Mouse (Mus musculus) erythroblast, embryonic 14.5 days (primary cell): ENCODE results near the gene Arhgap4. TPM values are rescaled to one million over a fixed set of nuclear protein-coding genes. Genes with fewer than 3 reads are reported as not detected.

Experiments
- H3K27me3 ChIP-seq: 2 replicates; pipeline ENCODE4 v1.6.1; 2012; ENCODE audit warnings: inconsistent platforms; ENCODE audit not compliant: control insufficient read depth
- H3K36me3 ChIP-seq: 2 replicates; pipeline ENCODE4 v1.6.1; 2012; ENCODE audit warnings: mild to moderate bottlenecking, inconsistent platforms; ENCODE audit not compliant: control insufficient read depth
- H3K4me1 ChIP-seq: 2 replicates; pipeline ENCODE4 v1.6.1; 2012; ENCODE audit warnings: inconsistent platforms; ENCODE audit not compliant: control insufficient read depth
- H3K4me3 ChIP-seq: replicated peaks from 2 replicates; pipeline ENCODE3; 2012; ENCODE audit warnings: moderate library complexity, mild to moderate bottlenecking, inconsistent platforms
- H3K9me3 ChIP-seq: 2 replicates; pipeline ENCODE4 v1.6.1; 2012; ENCODE audit warnings: low read length, inconsistent platforms, mixed read lengths; ENCODE audit not compliant: control insufficient read depth
- GATA1 ChIP-seq: IDR thresholded peaks from 2 replicates; pipeline ENCODE4 v1.6.1; 2012; ENCODE audit warnings: low read length, inconsistent platforms, mixed read lengths
- TAL1 ChIP-seq: IDR thresholded peaks from 3 replicates; pipeline ENCODE4 v1.6.1; 2012; ENCODE audit warnings: low read length, inconsistent platforms, mixed read lengths
- polyA plus RNA-seq: library from polyadenylated mRNA; stranded (reverse); fragments of >175 nt; gene quantifications from 2 replicates; pipeline ENCODE4 v1.2.3, GENCODE M21; 2012

The Arhgap4 gene
- polyA plus RNA-seq, result 0.27 and 0.38 TPM in 2 replicates

- peaks cover 8% of the 10 kb centered on the region; the same call in 1 of the 2 replicates for H3K9me3 ChIP-seq
- peaks cover 29% of the 10 kb centered on the region for H3K4me1 ChIP-seq
- peaks cover 32% of the 10 kb centered on the region for H3K36me3 ChIP-seq
- H3K4me3 ChIP-seq, result peak within 1 kb of the TSS; percentile 83
- TF ChIP-seq GATA1, result no peak
- TF ChIP-seq TAL1, result no peak
- H3K27me3 ChIP-seq, result peaks cover 4% of the 10 kb centered on the region; the same call in 1 of the 2 replicates
Observed at GRCm38 (mm10) chrX:73921823-73922549, at the start of gene Arhgap4, which contains the start of gene Naa10. TSS of gene Arhgap4 (minus strand) at chrX:73921870. TSS of gene Naa10 (minus strand) at chrX:73921944.

- H3K27me3 ChIP-seq, result peaks cover 11% of the 10 kb centered on the region
- H3K9me3 ChIP-seq, result peaks cover 17% of the 10 kb centered on the region
- TF ChIP-seq TAL1 (peak; percentile 41; the same call in 2 of the 3 replicates), GATA1 (0 out of 2 replicates have a peak, but pooled peaks have one; percentile 41)
- H3K4me3 ChIP-seq, result peak overlapping the region; percentile 35
- no peaks in the 10 kb centered on the region for H3K36me3 ChIP-seq
- peaks cover 55% of the 10 kb centered on the region for H3K4me1 ChIP-seq
Observed at GRCm38 (mm10) chrX:73970781-73971180, 49.1 kb upstream of the Arhgap4 start.

GRCm38 (mm10) chrX:73969729-73970128 is 48.1 kb upstream of the Arhgap4 start:
- peaks cover 13% of the 10 kb centered on the region for H3K27me3 ChIP-seq
- H3K36me3 ChIP-seq, result peaks cover under 1% of the 10 kb centered on the region
- H3K9me3 ChIP-seq, result peaks cover 19% of the 10 kb centered on the region
- H3K4me3 ChIP-seq, result peak overlapping the region; percentile 35
- TF ChIP-seq TAL1, result peak; percentile 49
- TF ChIP-seq GATA1, result peak; percentile 80
- peaks cover 56% of the 10 kb centered on the region for H3K4me1 ChIP-seq

- peaks cover 19% of the 10 kb centered on the region for H3K9me3 ChIP-seq
- TF ChIP-seq TAL1 (no peak), GATA1 (no peak)
- H3K4me1 ChIP-seq, result peaks cover 60% of the 10 kb centered on the region
- peak overlapping the region; percentile 35 for H3K4me3 ChIP-seq
- H3K36me3 ChIP-seq, result peaks cover 7% of the 10 kb centered on the region
- peaks cover 13% of the 10 kb centered on the region for H3K27me3 ChIP-seq
Observed at GRCm38 (mm10) chrX:73969167-73969566, 47.5 kb upstream of the Arhgap4 start.

GRCm38 (mm10) chrX:73967177-73968075 is 45.8 kb upstream of the Arhgap4 start:
- H3K4me1 ChIP-seq, result peaks cover 67% of the 10 kb centered on the region
- peaks cover 19% of the 10 kb centered on the region for H3K9me3 ChIP-seq

GRCm38 (mm10) chrX:73966248-73967176 is 44.8 kb upstream of the Arhgap4 start, which contains the start of gene Hcfc1:
TSS of gene Hcfc1 (minus strand) at chrX:73966357.
- Histone ChIP-seq H3K27me3 (peaks cover 13% of the 10 kb centered on the region), H3K36me3 (peaks cover 33% of the 10 kb centered on the region), H3K4me3 (peak within 1 kb of the TSS; percentile 78), H3K4me1 (peaks cover 67% of the 10 kb centered on the region), H3K9me3 (peaks cover 19% of the 10 kb centered on the region)
- TF ChIP-seq TAL1, result no peak
- TF ChIP-seq GATA1, result no peak

More at GRCm38 (mm10) chrX:73967177-73968075, 45.8 kb upstream of the Arhgap4 start:
- peaks cover 24% of the 10 kb centered on the region for H3K36me3 ChIP-seq
- H3K4me3 ChIP-seq, result peak overlapping the region; percentile 78
- H3K27me3 ChIP-seq, result peaks cover 13% of the 10 kb centered on the region
- TF ChIP-seq TAL1 (no peak), GATA1 (no peak)

GRCm38 (mm10) chrX:73965307-73965706 is 43.6 kb upstream of the Arhgap4 start:
- TF ChIP-seq GATA1, result no peak
- TF ChIP-seq TAL1, result no peak
- peaks cover 45% of the 10 kb centered on the region for H3K36me3 ChIP-seq
- H3K27me3 ChIP-seq, result peaks cover 13% of the 10 kb centered on the region
- peaks cover 19% of the 10 kb centered on the region for H3K9me3 ChIP-seq
- H3K4me1 ChIP-seq, result peaks cover 65% of the 10 kb centered on the region
- H3K4me3 ChIP-seq, result peak overlapping the region; percentile 78

GRCm38 (mm10) chrX:73964363-73964762 is 42.7 kb upstream of the Arhgap4 start:
- Histone ChIP-seq H3K9me3 (peaks cover 19% of the 10 kb centered on the region), H3K4me1 (peaks cover 57% of the 10 kb centered on the region), H3K36me3 (peaks cover 55% of the 10 kb centered on the region), H3K4me3 (peak overlapping the region; percentile 78), H3K27me3 (peaks cover 13% of the 10 kb centered on the region)
- TF ChIP-seq GATA1, result no peak
- TF ChIP-seq TAL1, result no peak
